11 mouse cellular contexts compared by ENCODE assay signal in the genomic region with DNA sequence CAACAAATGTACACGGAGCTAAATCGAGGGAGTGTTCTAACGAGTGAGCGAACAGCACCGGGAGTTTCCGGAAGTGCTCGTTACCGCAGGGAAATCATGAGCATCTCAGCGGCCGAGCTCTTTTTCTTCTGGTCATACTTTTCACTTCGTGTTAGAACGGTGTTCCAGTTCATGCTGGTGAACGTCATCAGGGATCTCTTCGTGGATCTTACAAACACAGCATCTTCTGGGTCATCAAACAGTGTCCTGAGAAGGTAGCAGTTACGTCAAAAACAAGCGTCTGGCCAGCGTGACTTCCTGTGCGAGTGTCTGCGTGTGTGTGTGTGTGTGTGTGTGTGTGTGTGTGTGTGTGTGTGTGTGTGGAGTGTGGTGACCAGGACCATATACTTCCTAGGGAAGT. TPM values are rescaled to one million over a fixed set of nuclear protein-coding genes. Genes with fewer than 3 reads are reported as not detected.
DNase-seq lines count a peak whose midpoint lies in the region; ATAC-seq and TF ChIP-seq lines count a peak whose summit lies in the region.
"Had no signal": no experiment of that assay in that cellular context is flagged by ENCODE, and none has a peak within 500 bp of the region (broad histone marks: within the 10 kb centered on the region; RNA-seq: fewer than 3 reads in every experiment).

No protein-coding gene starts in this region.

- H3K27me3 ChIP-seq in CH12.LX (replicated peaks): no peaks in the 10 kb centered on the region
- H3K27me3 ChIP-seq in forebrain, embryonic 16.5 days (replicated peaks; ENCODE audit: control insufficient read depth, insufficient read depth, low read length): no peaks in the 10 kb centered on the region
- H3K27me3 ChIP-seq in midbrain, embryonic 16.5 days (ENCODE audit: control insufficient read depth, insufficient read depth, low read depth, low read length): no peaks in the 10 kb centered on the region
- H3K27me3 ChIP-seq: embryonic facial prominence, embryonic 12.5 days had no signal

- no peak overlapping the region for H3K9ac ChIP-seq in CH12.LX (ENCODE audit: insufficient read depth, low read depth)
- no peak overlapping the region for H3K9ac ChIP-seq in forebrain, embryonic 16.5 days (replicated peaks; ENCODE audit: low read depth, low read length)
- no peak overlapping the region for H3K9ac ChIP-seq in midbrain, embryonic 16.5 days (ENCODE audit: low read depth, low read length)
- H3K9ac ChIP-seq: embryonic facial prominence, embryonic 12.5 days had no signal

- no peak for TF ChIP-seq RAD21 in CH12.LX (IDR thresholded peaks at IDR 0.05; ENCODE audit: low read depth, low read length)

- ATAC-seq in forebrain, embryonic 16.5 days: no peak
- ATAC-seq in midbrain, embryonic 16.5 days: peak; percentile 15; the same call in 1 of the 2 replicates

- WGBS in forebrain, embryonic 16.5 days: 49% methylated on average over 19 of the region's 19 CpGs
- WGBS in midbrain, embryonic 16.5 days: 62% methylated on average over 19 of the region's 19 CpGs

- dilution Hi-C loops in CH12.LX (cut with MboI; ENCODE audit: extremely low pct_ligation_motif_present, extremely low pct_unique_long_range_greater_than_20kb, low sequenced_read_pairs): no loop called here

- TF ChIP-seq POLR2A in CH12.LX (IDR thresholded peaks at IDR 0.05; ENCODE audit: low read depth, low read length): no peak

- no peak for TF ChIP-seq EP300 in CH12.LX (IDR thresholded peaks at IDR 0.05; ENCODE audit: low read length)

- peak; percentile 27 to 36 for DNase-seq in frontal cortex, postnatal 36 days (ENCODE audit: low spot score in 2 of 2)
- no peak for DNase-seq in frontal cortex, postnatal 25 days (ENCODE audit: low spot score in 2 of 2)
- DNase-seq in CH12.LX (ENCODE audit: extremely low read depth): peak; percentile 45
- no peak for DNase-seq in embryo, embryonic 10 days (ENCODE audit: low spot score)
- no peak for DNase-seq in adrenal gland, adult 8-10 months
- DNase-seq in urinary bladder, postnatal 25 days (ENCODE audit: low spot score): no peak

- H3K36me3 ChIP-seq in CH12.LX (replicated peaks in 1 of 2; ENCODE audit: control insufficient read depth in 1 of 2, insufficient read depth in 1 of 2, low read length in 1 of 2): no peaks in the 10 kb centered on the region
- no peaks in the 10 kb centered on the region for H3K36me3 ChIP-seq in forebrain, embryonic 16.5 days (ENCODE audit: control insufficient read depth, insufficient read depth)
- no peaks in the 10 kb centered on the region for H3K36me3 ChIP-seq in midbrain, embryonic 16.5 days (ENCODE audit: control insufficient read depth, insufficient read depth, low read length)
- H3K36me3 ChIP-seq: embryonic facial prominence, embryonic 12.5 days; G1E had no signal

- H3K9me3 ChIP-seq in CH12.LX (replicated peaks; ENCODE audit: low read length): no peaks in the 10 kb centered on the region
- H3K9me3 ChIP-seq in forebrain, embryonic 16.5 days (ENCODE audit: control insufficient read depth, low read length): no peaks in the 10 kb centered on the region
- H3K9me3 ChIP-seq in midbrain, embryonic 16.5 days (replicated peaks; ENCODE audit: control insufficient read depth, low read length, poor library complexity, severe bottlenecking): no peaks in the 10 kb centered on the region
- H3K9me3 ChIP-seq: embryonic facial prominence, embryonic 12.5 days; G1E had no signal

- H3K4me3 ChIP-seq in CH12.LX (replicated peaks in 1 of 3; ENCODE audit: low read depth in 2 of 3, low read length in 2 of 3, poor library complexity in 1 of 3): peak overlapping the region; percentile 9 to 37 (median 22)
- H3K4me3 ChIP-seq in forebrain, embryonic 16.5 days (replicated peaks; ENCODE audit: low read length): no peak overlapping the region
- peak overlapping the region; percentile 22 for H3K4me3 ChIP-seq in midbrain, embryonic 16.5 days (ENCODE audit: low read depth, low read length)
- H3K4me3 ChIP-seq: embryonic facial prominence, embryonic 12.5 days had no signal

- no peak overlapping the region for H3K27ac ChIP-seq in CH12.LX (ENCODE audit: insufficient read depth, low read depth)
- no peak overlapping the region for H3K27ac ChIP-seq in forebrain, embryonic 16.5 days (ENCODE audit: low read length)
- H3K27ac ChIP-seq in midbrain, embryonic 16.5 days (ENCODE audit: low read length): peak overlapping the region; percentile 26; the same call in 1 of the 2 replicates
- H3K27ac ChIP-seq: embryonic facial prominence, embryonic 12.5 days had no signal

- TF ChIP-seq CTCF in CH12.LX (conservative IDR thresholded peaks at IDR 0.05 in 1 of 2, IDR thresholded peaks at IDR 0.05 in 1 of 2; ENCODE audit: low read depth in 2 of 2, low read length in 2 of 2): no peak

- H3K79me2 ChIP-seq in CH12.LX (replicated peaks; ENCODE audit: control insufficient read depth, extremely low read depth, insufficient read depth, poor library complexity, severe bottlenecking): no peaks in the 10 kb centered on the region

- in situ Hi-C loops in CH12.LX (cut with MboI; ENCODE audit: low pct_ligation_motif_present, low pct_unique_long_range_greater_than_20kb, low sequenced_read_pairs): no loop called here

- H3K4me2 ChIP-seq in CH12.LX (ENCODE audit: insufficient read depth, low read depth, poor library complexity, severe bottlenecking): no peak overlapping the region
- H3K4me2 ChIP-seq in forebrain, embryonic 16.5 days (ENCODE audit: low read length): peak overlapping the region; percentile 18
- peak overlapping the region; percentile 48 for H3K4me2 ChIP-seq in midbrain, embryonic 16.5 days (ENCODE audit: low read length)
- H3K4me2 ChIP-seq: embryonic facial prominence, embryonic 12.5 days had no signal

- H3K4me1 ChIP-seq in CH12.LX (ENCODE audit: control insufficient read depth in 1 of 2, insufficient read depth in 2 of 2): peaks cover 3 to 4% of the 10 kb centered on the region in 2 experiments; a peak in 3 of 4 replicates
- H3K4me1 ChIP-seq in forebrain, embryonic 16.5 days (replicated peaks; ENCODE audit: control insufficient read depth, insufficient read depth, low read length): peaks cover 7% of the 10 kb centered on the region; the same call in 1 of the 2 replicates
- H3K4me1 ChIP-seq in midbrain, embryonic 16.5 days (ENCODE audit: control insufficient read depth, insufficient read depth, low read length): peaks cover 15% of the 10 kb centered on the region
- H3K4me1 ChIP-seq: embryonic facial prominence, embryonic 12.5 days had no signal

TF ChIP-seq in CH12.LX, 34 proteins besides CTCF, POLR2A, EP300 and RAD21:
- 0 out of 2 replicates have a peak, but pooled peaks have one; percentile 11 for TF ChIP-seq TCF12 (IDR thresholded peaks at IDR 0.05; ENCODE audit: low read depth, low read length)
- TF ChIP-seq GABPA (IDR thresholded peaks at IDR 0.05; ENCODE audit: insufficient replicate concordance, low read depth, low read length): no peak
- peak; percentile 51 for TF ChIP-seq ELF1 (IDR thresholded peaks at IDR 0.05; ENCODE audit: low read depth, low read length)
- TF ChIP-seq HCFC1 (IDR thresholded peaks at IDR 0.05; ENCODE audit: low read depth, low read length): peak; percentile 52; the same call in 1 of the 2 replicates
- no peak for TF ChIP-seq MAZ (IDR thresholded peaks at IDR 0.05; ENCODE audit: low read depth, low read length)
- no peak for TF ChIP-seq MYC (IDR thresholded peaks at IDR 0.05; ENCODE audit: low read depth, low read length)

RNA-seq across cellular contexts. Expression of gene Lrrc72, which starts 44.7 kb away (rescaled TPM):
- total RNA-seq in CH12.LX (2012; rRNA removed) (not detected in 2 replicates), CH12.LX (2014; rRNA removed) (not detected in 2 replicates)
- not detected in 2 replicates for polyA plus RNA-seq in CH12.LX (2012; ENCODE audit: insufficient read length, low read depth)
- polyA plus RNA-seq in forebrain, embryonic 16.5 days (2015; fragmentation: Nextera tagmentation; extraction: Ambion mirVana): not detected in 2 replicates
- polyA plus RNA-seq in midbrain, embryonic 16.5 days (2015; fragmentation: Nextera tagmentation; extraction: Ambion mirVana): 0.26 TPM in 1 of 2 replicates, not detected in the other
- total RNA-seq in adrenal gland, adult 8-10 months (2022): not detected
- total RNA-seq: G1E had no signal
- polyA plus RNA-seq: embryonic facial prominence, embryonic 12.5 days; G1E; large intestine, adult 2 months had no signal

RNA-seq across cellular contexts. Expression of gene Bzw2, which starts 50.6 kb away (rescaled TPM):
- total RNA-seq in CH12.LX (2012; rRNA removed) (161 and 192 TPM in 2 replicates), CH12.LX (2014; rRNA removed) (412 and 424 TPM in 2 replicates)
- 254 and 275 TPM in 2 replicates for polyA plus RNA-seq in CH12.LX (2012; ENCODE audit: insufficient read length, low read depth)
- polyA plus RNA-seq in forebrain, embryonic 16.5 days (2015; fragmentation: Nextera tagmentation; extraction: Ambion mirVana): 542 and 586 TPM in 2 replicates
- 402 and 433 TPM in 2 replicates for polyA plus RNA-seq in midbrain, embryonic 16.5 days (2015; fragmentation: Nextera tagmentation; extraction: Ambion mirVana)
- 10 to 100 TPM; 16.5 to 19.8 (median 18.2) TPM for total RNA-seq in adrenal gland, adult 8-10 months (2022)

RNA-seq across cellular contexts. Expression of gene Ankmy2, which starts 51.5 kb away (rescaled TPM):
- total RNA-seq in CH12.LX (2012; rRNA removed) (13.8 and 14.8 TPM in 2 replicates), CH12.LX (2014; rRNA removed) (19.1 and 20.9 TPM in 2 replicates)
- 16.7 and 16.8 TPM in 2 replicates for polyA plus RNA-seq in CH12.LX (2012; ENCODE audit: insufficient read length, low read depth)
- 64.4 and 64.7 TPM in 2 replicates for polyA plus RNA-seq in forebrain, embryonic 16.5 days (2015; fragmentation: Nextera tagmentation; extraction: Ambion mirVana)
- polyA plus RNA-seq in midbrain, embryonic 16.5 days (2015; fragmentation: Nextera tagmentation; extraction: Ambion mirVana): 82.2 and 83.7 TPM in 2 replicates
- 10 to 100 TPM; 35.8 to 41.7 (median 38.3) TPM for total RNA-seq in adrenal gland, adult 8-10 months (2022)

Comparison
In these comparisons a context has a peak if more than half of its experiments do, and no peak if none do; other contexts are left out.
1. DNase-seq: peak in frontal cortex, postnatal 36 days (2 of 2) and CH12.LX (single experiment); none in frontal cortex, postnatal 25 days (0 of 2), embryo, embryonic 10 days (single experiment), adrenal gland, adult 8-10 months (single experiment) and urinary bladder, postnatal 25 days (single experiment).